Mouse (Mus musculus): ENCODE data around the gene Krt13.

Krt13 gene

DNA sequence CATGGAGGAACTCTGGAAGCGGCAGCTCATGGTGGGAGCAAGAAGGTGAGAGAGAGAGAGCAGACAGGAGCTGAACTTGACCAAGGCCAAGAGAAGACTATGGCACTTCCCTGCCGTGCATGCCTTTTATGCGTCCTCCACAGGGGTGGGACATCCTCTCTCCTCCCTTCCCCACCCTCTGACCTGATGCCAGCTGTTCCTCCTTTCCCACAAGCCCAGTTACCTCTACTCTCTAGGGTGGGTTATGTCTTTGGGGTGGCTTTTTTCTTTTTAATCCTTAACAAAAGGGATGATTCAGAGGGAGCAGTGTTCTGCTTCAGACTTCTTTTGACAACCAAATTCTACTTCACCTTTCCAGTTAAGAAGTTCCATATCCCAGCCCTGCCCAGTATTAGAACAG, at the start of gene Krt13:
TSS of gene Krt13 (minus strand) at position 101 of the 400 bp plus-strand sequence.
- DNase-seq, result no peak

DNA sequence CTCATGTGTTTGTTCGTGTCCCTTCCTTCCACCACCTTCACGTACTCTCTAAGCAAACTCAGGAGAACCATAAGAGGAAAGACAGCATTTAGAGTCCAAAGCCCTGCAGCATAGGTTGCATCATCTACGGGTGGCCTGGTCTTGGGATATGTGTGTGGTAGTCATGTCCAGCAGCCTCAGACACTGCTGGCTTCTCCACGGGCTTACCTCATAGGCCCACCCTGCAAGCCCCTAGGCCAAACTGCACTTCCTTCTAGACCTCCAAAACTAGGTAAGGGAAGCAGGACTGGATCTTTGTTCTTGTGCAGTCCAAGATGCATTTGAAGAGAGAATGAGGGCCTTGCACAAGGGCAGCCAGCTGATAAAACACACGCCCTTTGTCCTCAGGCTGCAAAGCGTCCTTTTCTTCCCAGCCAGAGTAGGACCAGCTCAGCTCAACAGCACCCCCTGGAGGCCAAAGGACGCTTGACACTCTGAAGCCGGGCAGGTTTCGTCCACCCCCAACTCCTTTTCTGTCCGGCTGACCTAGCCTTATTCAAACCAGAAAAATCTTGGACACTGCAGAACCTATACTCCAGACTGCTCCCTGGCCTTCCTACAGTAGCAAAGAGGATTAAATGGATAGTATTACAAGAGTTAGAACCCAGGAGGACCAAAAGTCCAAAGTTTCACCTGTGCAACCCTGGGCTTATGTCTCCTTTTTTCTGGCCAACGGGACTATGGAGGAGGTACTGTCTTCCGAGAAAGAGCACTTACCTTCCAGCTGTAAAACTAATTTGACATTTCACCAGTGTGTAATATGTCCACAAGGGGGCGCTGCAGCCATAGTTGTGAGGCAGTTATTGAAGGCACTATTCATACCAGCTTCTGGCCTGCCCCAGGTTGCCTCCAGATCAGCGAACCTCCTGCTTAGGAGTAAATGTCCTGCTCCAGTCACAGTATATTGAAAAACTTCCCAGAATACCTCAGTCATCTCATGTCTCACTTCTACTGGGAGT, 47.7 kb upstream of the Krt13 start:
- peak; percentile 73 to 80 for DNase-seq

DNA sequence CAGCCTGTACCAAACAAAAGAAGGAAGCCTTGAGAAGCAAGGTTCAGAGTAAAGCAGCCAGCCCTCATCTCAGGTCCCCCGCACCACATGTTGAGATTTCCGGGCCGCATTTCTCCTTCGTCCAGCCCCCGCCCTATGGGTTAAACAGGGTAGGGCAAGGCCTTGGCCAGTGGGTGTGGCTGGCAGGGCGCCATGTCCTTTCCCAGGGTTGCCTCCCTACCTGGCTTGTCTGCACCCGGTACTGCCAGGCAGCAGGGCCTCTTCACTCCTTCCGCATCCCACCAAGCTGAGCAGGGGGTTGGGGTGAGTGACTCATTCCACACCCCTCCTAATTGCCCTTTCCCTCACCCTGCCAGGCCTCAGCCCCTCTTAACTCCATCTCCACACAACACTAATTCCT, 46.7 kb upstream of the Krt13 start:
- peak; percentile 84 to 89 for DNase-seq

DNA sequence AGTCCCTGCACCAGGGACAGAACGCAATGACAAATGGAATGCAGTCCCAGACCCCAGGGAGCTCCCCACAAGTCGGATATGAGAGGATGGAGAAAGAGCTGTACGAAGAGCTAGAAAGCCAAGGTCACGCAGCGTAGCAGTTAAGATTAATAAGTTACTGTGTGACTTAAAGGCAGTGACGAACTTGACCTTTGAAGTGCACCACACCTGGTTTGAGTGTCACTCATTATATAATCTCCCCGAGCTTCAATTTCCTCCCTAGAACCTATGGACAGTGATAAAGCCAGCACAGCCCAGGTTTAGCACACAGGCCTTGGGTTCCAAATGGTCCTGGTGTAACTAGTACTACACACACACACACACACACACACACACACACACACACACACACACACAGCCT, 43.0 kb upstream of the Krt13 start:
- DNase-seq, result no peak

DNA sequence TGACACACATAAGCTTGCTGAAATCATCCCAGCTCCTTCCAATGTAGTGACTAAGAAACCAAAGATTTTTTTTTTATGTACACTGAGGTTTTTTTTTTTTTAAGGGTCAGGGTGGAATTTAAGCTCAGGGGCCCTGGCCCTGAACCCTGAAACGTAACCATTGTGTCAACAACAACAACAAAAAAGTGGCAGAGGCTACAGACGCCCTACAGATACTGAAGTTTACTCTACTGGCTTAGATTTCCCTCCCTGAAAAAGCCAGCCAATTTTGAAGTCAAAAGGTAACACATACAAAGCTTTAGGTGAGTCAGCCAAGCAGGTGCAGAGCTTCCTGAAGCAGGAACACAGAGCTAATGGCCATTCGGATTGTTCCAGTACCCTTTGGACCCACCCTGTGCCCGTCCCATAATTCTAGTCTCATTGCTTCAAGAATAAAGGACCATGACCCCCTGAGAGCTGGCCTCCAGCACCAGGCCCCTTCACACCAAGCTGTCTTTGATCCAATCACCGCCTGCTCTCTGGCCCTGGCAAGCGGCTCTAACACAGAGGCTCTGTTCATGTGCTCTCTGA, 36.6 kb upstream of the Krt13 start:
- DNase-seq, result no peak

DNA sequence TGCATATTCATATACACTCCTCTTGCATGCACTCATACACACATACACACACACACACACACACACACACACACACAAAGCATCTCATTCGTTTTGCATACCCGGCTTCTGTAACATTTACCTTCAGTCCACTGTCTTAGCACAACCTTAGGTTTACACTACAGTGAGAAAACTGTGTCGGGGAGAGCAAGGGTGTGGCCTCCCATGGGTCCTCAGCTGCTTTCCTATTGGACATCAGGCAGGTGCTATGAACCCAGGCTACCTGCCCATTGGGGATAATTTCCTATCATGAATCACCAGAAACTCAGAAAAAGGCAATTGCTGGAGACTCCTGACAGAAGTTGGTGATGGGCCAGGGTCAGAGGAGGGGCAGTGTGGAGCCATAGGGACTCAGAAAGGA, 36.0 kb upstream of the Krt13 start:
- no peak for DNase-seq

DNA sequence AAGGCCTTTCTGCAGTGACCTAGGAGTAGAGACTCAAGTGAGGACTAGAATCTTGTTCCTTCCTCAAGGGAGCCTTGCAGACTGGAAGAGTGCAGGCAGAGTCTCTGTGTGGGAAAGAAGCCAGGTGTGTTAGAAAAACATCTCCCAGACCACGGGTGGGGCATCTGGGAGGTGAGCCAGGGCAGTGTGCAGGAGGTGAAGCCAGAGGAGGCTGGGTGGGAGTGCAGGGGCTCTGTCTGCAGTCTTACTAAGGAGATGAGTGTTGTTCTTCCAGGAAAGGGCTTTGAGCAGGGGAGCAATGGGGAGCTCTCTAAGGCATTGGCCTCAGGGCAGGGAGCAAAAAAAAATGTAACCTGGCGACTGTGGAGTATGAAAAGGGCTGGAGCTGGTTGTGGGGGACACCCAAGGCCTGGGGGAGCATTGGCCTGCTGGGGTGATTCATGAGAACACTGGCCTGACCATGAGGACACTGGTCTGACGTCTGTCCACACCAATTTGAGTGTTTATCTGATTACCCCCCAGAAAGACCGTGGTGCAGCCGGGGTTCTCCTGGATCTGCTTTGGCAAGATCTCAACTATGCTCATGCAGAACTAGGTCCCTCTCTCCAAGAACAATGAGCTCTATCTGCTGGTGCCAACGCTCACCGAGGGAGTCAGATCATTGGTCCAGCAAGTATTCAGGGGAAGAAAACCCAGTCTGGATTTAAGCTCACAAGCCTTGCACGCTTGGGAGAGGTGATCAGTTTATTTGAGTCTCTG, 34.3 kb upstream of the Krt13 start:
- peak; percentile 40 to 56 for DNase-seq

GRCm38 (mm10) chr11:100148615-100149330, 27.4 kb upstream of the Krt13 start, which contains the start of gene Krt19:
TSS of gene Krt19 (minus strand) at chr11:100148665.
- DNase-seq, result no peak

- no peak for DNase-seq
These were observed 26.4 kb upstream of the Krt13 start for GRCm38 (mm10) chr11:100147566-100148353.

DNA sequence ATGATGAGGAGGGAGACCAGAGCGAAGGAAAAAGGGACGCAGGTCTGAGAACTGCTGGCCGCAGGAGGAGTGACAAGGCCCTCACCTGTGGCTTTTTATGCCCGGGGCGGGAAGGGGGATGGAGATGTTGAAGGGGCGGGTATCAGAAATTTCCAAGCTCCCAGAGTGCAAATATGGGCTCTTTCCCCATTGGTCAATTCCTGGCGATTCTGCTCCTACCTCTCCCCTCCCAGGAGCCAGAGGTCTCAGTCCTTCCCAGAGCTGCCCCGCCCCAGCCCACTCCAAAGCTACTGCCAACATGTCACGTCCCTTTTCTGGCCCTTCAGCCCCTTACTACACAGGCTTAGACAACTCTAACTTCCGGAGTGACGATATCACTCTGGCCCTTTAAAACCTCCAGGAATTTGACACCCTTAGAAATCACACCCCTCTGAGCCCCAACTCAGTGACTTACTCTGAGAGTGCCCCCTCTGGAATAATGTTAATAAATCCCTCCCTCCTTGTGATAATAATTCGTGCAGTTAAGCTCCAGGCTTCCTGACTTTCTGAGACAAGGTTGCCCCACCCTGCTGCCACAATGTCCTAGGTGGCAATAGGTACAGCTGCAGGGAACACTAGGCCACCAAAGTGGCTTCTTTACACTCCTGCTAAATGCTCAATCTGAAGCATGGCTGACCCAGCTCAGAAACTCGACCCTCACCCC, 24.6 kb upstream of the Krt13 start:
- peak; percentile 91 to 95 for DNase-seq

DNA sequence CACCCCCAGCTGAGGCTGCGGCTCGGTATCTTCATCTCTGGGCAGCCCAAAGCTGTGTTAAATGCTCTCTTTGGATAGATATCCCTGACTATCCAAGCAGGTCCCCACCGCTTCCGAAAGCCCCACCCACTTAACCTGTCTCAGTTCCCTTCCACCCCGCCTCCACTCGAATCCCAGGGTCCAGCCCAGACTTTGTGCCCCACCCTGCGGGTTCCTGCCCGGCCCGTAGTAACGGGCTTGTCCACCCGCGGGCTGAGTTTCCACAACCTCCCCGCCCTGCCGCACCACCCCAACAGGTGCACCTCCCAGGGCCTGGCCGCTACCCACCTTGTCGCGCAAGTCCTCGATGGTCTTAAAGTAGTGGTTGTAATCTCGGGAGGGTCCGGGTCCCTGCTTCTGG, 23.7 kb upstream of the Krt13 start:
- DNase-seq, result peak; percentile 82 to 88

GRCm38 (mm10) chr11:100140966-100141365, 19.6 kb upstream of the Krt13 start:
- DNase-seq, result peak in 1 of 2 experiments; percentile 28

- peak in 1 of 2 experiments; percentile 36 for DNase-seq
These were observed 18.0 kb upstream of the Krt13 start for GRCm38 (mm10) chr11:100139391-100139790.

GRCm38 (mm10) chr11:100138809-100139208, 17.4 kb upstream of the Krt13 start:
- peak in 1 of 2 experiments; percentile 38 for DNase-seq

GRCm38 (mm10) chr11:100137693-100138092, 16.3 kb upstream of the Krt13 start:
- DNase-seq, result no peak

GRCm38 (mm10) chr11:100136559-100136958, 15.2 kb upstream of the Krt13 start:
- DNase-seq, result no peak

- no peak for DNase-seq
These were observed 14.4 kb upstream of the Krt13 start, which contains the start of gene Krt15 for GRCm38 (mm10) chr11:100135731-100136130. TSS of gene Krt15 (minus strand) at chr11:100135928.

- DNase-seq, result no peak
These were observed 3.5 kb upstream of the Krt13 start for GRCm38 (mm10) chr11:100124901-100125300.

- DNase-seq, result peak in 1 of 2 experiments; percentile 55
These were observed 1.0 kb downstream of the Krt13 start for GRCm38 (mm10) chr11:100120331-100120730.

GRCm38 (mm10) chr11:100113742-100114029, 7.7 kb downstream of the Krt13 start:
- DNase-seq, result peak; percentile 57 to 80

All from lung, adult 18-20 months (tissue).